Mouse (Mus musculus): Measurements from ENCODE around the gene Shisa5.

Shisa5 gene

GRCm38 (mm10) chr9:109038086-109038895 lies at the start of gene Shisa5:
TSS of gene Shisa5 (plus strand) at chr9:109038565.
- DNase-seq (ENCODE audit: low read depth, low spot score) = peak; percentile 63

GRCm38 (mm10) chr9:108989802-108990461 lies 48.4 kb upstream of the Shisa5 start:
- peak; percentile 31 for DNase-seq (ENCODE audit: low read depth, low spot score)

GRCm38 (mm10) chr9:108990462-108990820 lies 47.9 kb upstream of the Shisa5 start:
- DNase-seq (ENCODE audit: low read depth, low spot score) = no peak

GRCm38 (mm10) chr9:108991428-108992084 lies 46.8 kb upstream of the Shisa5 start, which contains the start of gene Pfkfb4:
TSS of gene Pfkfb4 (plus strand) at chr9:108991778.
- peak; percentile 100 for DNase-seq (ENCODE audit: low read depth, low spot score)

- no peak for DNase-seq (ENCODE audit: low read depth, low spot score)
Observed at GRCm38 (mm10) chr9:108992085-108992469, 46.3 kb upstream of the Shisa5 start.

GRCm38 (mm10) chr9:108992620-108993361 lies 45.6 kb upstream of the Shisa5 start:
- DNase-seq (ENCODE audit: low read depth, low spot score) = no peak

- no peak for DNase-seq (ENCODE audit: low read depth, low spot score)
Observed at GRCm38 (mm10) chr9:108996411-108996810, 42.0 kb upstream of the Shisa5 start.

DNA sequence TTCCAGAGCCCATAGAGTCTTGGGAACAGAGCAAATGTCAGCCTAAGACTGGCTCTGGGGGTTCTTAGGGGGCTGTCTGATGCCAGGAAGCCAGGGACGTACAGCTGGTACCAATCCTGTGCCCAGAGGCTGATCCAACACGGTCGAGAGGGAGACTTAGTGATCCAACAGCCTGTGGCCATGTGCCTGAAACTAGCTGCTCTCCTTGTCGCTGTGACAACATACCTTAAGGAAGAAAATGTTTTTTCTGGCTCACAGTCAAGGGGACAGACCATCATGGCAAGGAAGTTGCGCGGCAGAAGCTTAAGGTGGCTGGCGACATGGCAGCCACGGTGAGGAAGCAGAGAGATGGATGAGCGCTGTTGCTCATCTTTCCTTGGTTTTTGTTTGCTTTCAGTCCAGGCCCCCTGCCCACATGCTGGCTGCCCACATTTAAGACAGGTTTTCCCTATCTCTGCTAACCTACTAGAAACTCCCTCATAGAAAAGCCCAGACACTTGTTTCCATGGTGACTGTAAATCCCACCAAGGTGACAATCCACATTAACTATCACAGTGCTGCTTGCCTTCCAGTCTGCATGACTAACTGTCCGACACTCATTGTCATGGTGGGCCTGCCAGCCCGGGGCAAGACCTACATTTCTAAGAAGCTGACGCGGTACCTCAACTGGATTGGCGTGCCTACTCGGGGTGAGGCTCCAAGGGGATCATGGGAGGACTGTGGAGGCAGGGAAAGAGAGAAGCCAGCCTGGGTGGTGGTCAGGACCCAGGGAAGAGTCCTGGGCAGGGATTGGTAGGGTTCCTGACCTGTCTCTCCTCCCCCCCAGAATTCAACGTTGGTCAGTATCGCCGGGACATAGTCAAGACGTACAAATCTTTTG lies 39.8 kb upstream of the Shisa5 start:
- no peak for DNase-seq (ENCODE audit: low read depth, low spot score)

GRCm38 (mm10) chr9:108999167-108999526 lies 39.2 kb upstream of the Shisa5 start:
- DNase-seq (ENCODE audit: low read depth, low spot score) = no peak

- peak; percentile 78 for DNase-seq (ENCODE audit: low read depth, low spot score)
Observed at GRCm38 (mm10) chr9:109000726-109001125, 37.6 kb upstream of the Shisa5 start.

DNA sequence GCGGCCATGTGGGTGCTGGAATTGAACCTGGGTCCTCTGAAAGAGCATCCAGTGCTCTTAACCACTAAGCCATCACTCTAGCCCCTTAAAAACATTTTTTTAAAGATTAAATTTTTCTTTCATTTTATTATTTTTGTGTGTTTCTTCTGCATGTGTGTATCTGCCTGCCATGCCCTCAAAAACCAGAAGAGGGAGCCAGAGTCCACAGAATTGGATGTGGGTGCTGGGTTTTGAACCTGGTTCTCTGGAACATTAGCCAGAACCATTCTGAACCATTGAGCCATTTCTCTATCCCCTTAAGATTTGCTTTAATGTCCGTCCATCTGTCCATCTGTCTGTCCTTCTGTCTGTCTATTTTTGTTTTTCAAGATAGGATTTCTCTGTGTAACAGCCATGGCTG lies 35.2 kb upstream of the Shisa5 start:
- DNase-seq (ENCODE audit: low read depth, low spot score) = peak; percentile 58

DNA sequence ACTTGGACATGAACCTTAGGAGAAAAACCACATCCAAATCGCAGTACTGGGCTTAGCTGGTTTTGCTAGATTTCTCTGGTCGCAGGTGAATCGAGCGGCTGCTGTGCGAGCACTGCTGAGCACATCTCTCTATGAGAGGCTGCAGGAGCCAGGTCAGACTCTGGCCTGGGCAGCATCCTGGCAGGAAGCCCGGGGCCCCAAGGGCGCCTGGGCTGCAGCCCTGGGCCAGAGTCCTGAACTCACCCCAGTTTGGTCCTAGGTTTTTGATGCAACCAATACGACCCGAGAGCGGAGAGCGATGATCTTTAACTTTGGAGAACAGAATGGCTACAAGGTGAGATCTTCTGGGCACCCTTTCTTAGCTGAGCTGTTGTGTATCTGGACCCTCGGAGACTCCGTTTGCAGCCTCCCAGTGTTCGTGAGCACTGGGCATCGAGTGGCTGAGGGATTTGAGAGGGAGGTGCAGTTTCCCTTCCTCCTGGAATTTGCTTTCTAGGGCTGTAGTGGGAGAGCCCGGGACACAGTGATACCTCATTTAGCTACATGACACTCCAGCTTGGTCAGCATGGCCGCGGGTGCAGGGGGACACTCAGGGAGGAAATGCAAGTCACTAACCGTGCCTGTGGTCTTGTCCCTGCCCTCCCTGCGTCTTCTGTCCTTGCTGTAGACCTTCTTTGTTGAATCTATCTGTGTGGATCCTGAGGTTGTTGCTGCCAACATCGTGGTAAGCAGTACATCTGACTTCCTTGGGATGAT lies 31.2 kb upstream of the Shisa5 start:
- DNase-seq (ENCODE audit: low read depth, low spot score) = no peak

GRCm38 (mm10) chr9:109008081-109008480 lies 30.3 kb upstream of the Shisa5 start:
- no peak for DNase-seq (ENCODE audit: low read depth, low spot score)

GRCm38 (mm10) chr9:109008994-109009635 lies 29.2 kb upstream of the Shisa5 start:
- no peak for DNase-seq (ENCODE audit: low read depth, low spot score)

- DNase-seq (ENCODE audit: low read depth, low spot score) = no peak
Observed at GRCm38 (mm10) chr9:109009636-109010315, 28.6 kb upstream of the Shisa5 start.

DNA sequence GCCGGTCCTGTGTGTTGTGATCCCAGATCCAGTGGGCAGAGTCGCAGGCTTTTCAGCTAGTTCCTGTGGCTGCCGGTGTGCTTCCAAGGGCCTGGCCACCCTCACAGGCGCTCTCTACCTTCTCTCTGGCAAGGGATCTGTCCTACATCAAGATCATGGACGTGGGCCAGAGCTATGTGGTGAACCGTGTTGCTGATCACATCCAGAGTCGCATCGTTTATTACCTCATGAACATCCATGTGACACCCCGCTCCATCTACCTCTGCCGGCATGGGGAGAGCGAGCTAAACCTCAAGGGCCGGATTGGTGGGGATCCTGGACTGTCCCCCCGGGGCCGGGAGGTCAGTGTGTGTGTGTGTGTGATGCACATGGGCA lies 28.1 kb upstream of the Shisa5 start:
- no peak for DNase-seq (ENCODE audit: low read depth, low spot score)

DNA sequence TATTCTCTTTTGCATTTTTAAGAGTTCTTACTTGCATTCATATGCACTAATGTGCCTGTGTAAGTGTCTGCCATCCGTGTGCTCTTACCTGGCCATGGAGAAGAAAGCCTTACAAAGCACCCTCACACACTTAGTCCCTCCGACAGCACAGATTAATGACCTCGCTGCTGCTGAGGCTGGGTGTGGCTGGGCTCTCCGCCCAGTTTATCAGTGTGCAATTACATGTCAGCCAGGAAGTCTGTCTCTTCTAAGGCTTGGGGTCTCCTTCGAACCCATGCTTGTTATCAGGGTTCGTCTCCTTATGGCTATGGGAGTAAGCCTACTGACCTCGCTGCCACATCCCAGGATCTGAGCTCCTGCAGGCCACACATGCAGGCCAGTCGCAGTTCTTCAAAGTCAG lies 23.0 kb upstream of the Shisa5 start:
- no peak for DNase-seq (ENCODE audit: low read depth, low spot score)

GRCm38 (mm10) chr9:109016973-109017604 lies 21.3 kb upstream of the Shisa5 start:
- no peak for DNase-seq (ENCODE audit: low read depth, low spot score)

- no peak for DNase-seq (ENCODE audit: low read depth, low spot score)
Observed at GRCm38 (mm10) chr9:109021428-109021827, 16.9 kb upstream of the Shisa5 start.

Data from A20 (cell line).